Mouse (Mus musculus) left cerebral cortex, adult 2 months (tissue): ENCODE data around the gene Gbp6. TPM values are rescaled to one million over a fixed set of nuclear protein-coding genes. Genes with fewer than 3 reads are reported as not detected.
A peak's percentile ranks its signal among the peaks of the same experiment; 100 is the strongest.
"Not testable (repeated sequence)": the region's sequence is repeated elsewhere in the genome, so short reads cannot be mapped to it uniquely, and the experiment has no call there.

ENCODE experiments used
- DNase-seq, 2 experiments: peaks; one replicate each; pipeline ENCODE4 v3.0.0; 2021 to 2022; ENCODE audit warnings: low spot score in 2 of 2, mixed read lengths in 1 of 2; ENCODE audit errors: extremely low spot score in 1 of 2
- H3K27ac ChIP-seq: fragments of 200-600 bp; 2 replicates; pipeline ENCODE4 v1.8.1; 2022
- H3K4me3 ChIP-seq: fragments of 200-600 bp; 2 replicates; pipeline ENCODE4 v1.8.1; 2022
- CTCF ChIP-seq: fragments of 200-600 bp; IDR thresholded peaks from 2 replicates; pipeline ENCODE4 v1.8.1; 2022; ENCODE audit warnings: antibody characterized with exemption, mild to moderate bottlenecking, moderate library complexity
- intact Hi-C: fragments of 180-260 bp; cut with DNase I; formaldehyde crosslinking; loops from one replicate; pipeline ENCODE4 v1.15.1; 2025
- long read RNA-seq, 2 experiments: library from polyadenylated mRNA; stranded (forward); transcript quantifications; one replicate each; pipeline ENCODE4 v2.0.0; 2021; ENCODE audit warnings: borderline mapping rate in 2 of 2
- total RNA-seq, 2 experiments: library from RNA; stranded (reverse); gene quantifications; 2 replicates each; pipeline ENCODE4 v1.2.3; 2021

Gene Gbp6
- under 1 TPM; 0.84 to 0.95 TPM for total RNA-seq
- long read RNA-seq, experiment 1, partial matches to known transcripts = 0 of 1 reads
- long read RNA-seq, experiment 1, other reads (novel, unspliced or antisense) = 0 of 1 reads
- long read RNA-seq, experiment 2, partial matches to known transcripts = 0 of 2 reads
- long read RNA-seq, experiment 2, other reads (novel, unspliced or antisense) = 0 of 2 reads

GRCm38 (mm10) chr5:105293226-105294165, at the start of gene Gbp6, which contains the start of gene Gm43302:
TSS of gene Gbp6 (minus strand) at chr5:105293698.
TSS of gene Gm43302 (minus strand) at chr5:105293695.
- H3K4me3 ChIP-seq, DNase-seq, H3K27ac ChIP-seq, intact Hi-C loops: not testable (repeated sequence)

GRCm38 (mm10) chr5:105341281-105341680, 47.8 kb upstream of the Gbp6 start:
- DNase-seq = no peak
- no peak for TF ChIP-seq CTCF
- no peak overlapping the region for H3K27ac ChIP-seq
- intact Hi-C loops = no loop called here
- H3K4me3 ChIP-seq = no peak overlapping the region

GRCm38 (mm10) chr5:105322543-105322942, 29.0 kb upstream of the Gbp6 start:
- Histone ChIP-seq H3K27ac (no peak overlapping the region), H3K4me3 (no peak overlapping the region)
- TF ChIP-seq CTCF = peak; percentile 73
- no peak for DNase-seq
- intact Hi-C loops = loop anchor here (1.0 to 10.0 kb wide), 3 partner anchors 336 to 848 kb away; partner anchors contain the start of gene BC005561

GRCm38 (mm10) chr5:105310941-105311340, 17.4 kb upstream of the Gbp6 start:
- intact Hi-C loops = no loop called here
- Histone ChIP-seq H3K27ac (no peak overlapping the region), H3K4me3 (no peak overlapping the region)
- DNase-seq = no peak
- TF ChIP-seq CTCF = no peak; the same call in none of the 2 replicates

GRCm38 (mm10) chr5:105309148-105309547, 15.7 kb upstream of the Gbp6 start:
- DNase-seq, H3K27ac ChIP-seq, H3K4me3 ChIP-seq, intact Hi-C loops: not testable (repeated sequence)

- DNase-seq, H3K4me3 ChIP-seq, H3K27ac ChIP-seq, intact Hi-C loops: not testable (repeated sequence)
Observed at GRCm38 (mm10) chr5:105306946-105307345, 13.4 kb upstream of the Gbp6 start.

GRCm38 (mm10) chr5:105306159-105306581, 12.7 kb upstream of the Gbp6 start:
- Histone ChIP-seq H3K4me3 (no peak overlapping the region), H3K27ac (no peak overlapping the region)
- intact Hi-C loops = no loop called here
- no peak for TF ChIP-seq CTCF
- no peak for DNase-seq

- H3K4me3 ChIP-seq, H3K27ac ChIP-seq, DNase-seq, intact Hi-C loops: not testable (repeated sequence)
Observed at GRCm38 (mm10) chr5:105305671-105306070, 12.2 kb upstream of the Gbp6 start.

- Histone ChIP-seq H3K27ac (no peak overlapping the region), H3K4me3 (no peak overlapping the region)
- intact Hi-C loops = no loop called here
- TF ChIP-seq CTCF = no peak
- no peak for DNase-seq
Observed at GRCm38 (mm10) chr5:105301963-105302362, 8.5 kb upstream of the Gbp6 start.

- no peak for TF ChIP-seq CTCF
- H3K27ac ChIP-seq = no peak overlapping the region
- no peak overlapping the region for H3K4me3 ChIP-seq
- intact Hi-C loops = no loop called here
- no peak for DNase-seq
Observed at GRCm38 (mm10) chr5:105301531-105301930, 8.0 kb upstream of the Gbp6 start.

- Histone ChIP-seq H3K27ac (no peak overlapping the region), H3K4me3 (no peak overlapping the region)
- intact Hi-C loops = no loop called here
- TF ChIP-seq CTCF = no peak
- no peak for DNase-seq
Observed at GRCm38 (mm10) chr5:105295746-105296145, 2.2 kb upstream of the Gbp6 start.

GRCm38 (mm10) chr5:105292492-105292891, 1.0 kb downstream of the Gbp6 start:
- intact Hi-C loops = no loop called here
- Histone ChIP-seq H3K27ac (no peak overlapping the region), H3K4me3 (no peak overlapping the region)
- no peak for DNase-seq
- TF ChIP-seq CTCF = no peak

- H3K27ac ChIP-seq, DNase-seq, intact Hi-C loops, H3K4me3 ChIP-seq: not testable (repeated sequence)
Observed at GRCm38 (mm10) chr5:105290921-105291320, 2.6 kb downstream of the Gbp6 start.

- H3K27ac ChIP-seq, DNase-seq, H3K4me3 ChIP-seq: not testable (repeated sequence)
- intact Hi-C loops = loop anchor here (5.0 kb wide), 1 partner anchor 53 kb away; no protein-coding TSS in a partner anchor
Observed at GRCm38 (mm10) chr5:105260673-105261072, 32.8 kb downstream of the Gbp6 start.
